Mouse (Mus musculus): ENCODE measurements at regions not wholly inside any gene's neighbourhood (a gene's known extent, or its start where the extent isn't known, plus 50 kb on each side); places are given as distances from the start of the nearest gene placed in this dataset.

- DNase-seq (ENCODE audit: low spot score): no peak
These were observed 175.7 kb downstream of the Slc38a4 start for GRCm38 (mm10) chr15:96880066-96880465.

- no peak for DNase-seq (ENCODE audit: low spot score)
These were observed 177.0 kb downstream of the Slc38a4 start for GRCm38 (mm10) chr15:96878796-96879195.

GRCm38 (mm10) chr15:96877931-96878330, 177.8 kb downstream of the Slc38a4 start:
- no peak for DNase-seq (ENCODE audit: low spot score)

DNA sequence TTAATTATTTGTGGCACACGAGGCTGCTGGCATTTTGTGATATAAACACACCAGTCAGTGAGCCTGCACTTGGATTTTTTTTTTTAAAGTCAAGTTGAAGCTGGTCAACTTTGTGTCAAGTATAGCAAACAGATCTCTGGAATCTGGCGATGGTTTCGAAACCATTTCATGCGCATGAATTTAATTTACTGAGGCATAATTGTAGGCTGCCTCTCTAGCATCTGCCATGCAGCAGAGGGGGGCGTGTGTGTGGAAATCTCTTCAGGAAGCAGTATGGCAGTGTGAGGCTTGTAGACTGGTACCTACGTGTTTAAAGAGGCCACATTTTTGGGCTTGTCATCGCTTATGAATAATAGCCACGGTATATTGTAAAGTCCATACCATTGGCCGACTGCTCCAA, 177.7 kb upstream of the Slc38a2 start:
- no peak for DNase-seq (ENCODE audit: low spot score)

GRCm38 (mm10) chr15:96874145-96874544, 174.6 kb upstream of the Slc38a2 start:
- DNase-seq (ENCODE audit: low spot score): no peak

- no peak for DNase-seq (ENCODE audit: low spot score)
These were observed 174.0 kb upstream of the Slc38a2 start for GRCm38 (mm10) chr15:96873562-96873961.

DNA sequence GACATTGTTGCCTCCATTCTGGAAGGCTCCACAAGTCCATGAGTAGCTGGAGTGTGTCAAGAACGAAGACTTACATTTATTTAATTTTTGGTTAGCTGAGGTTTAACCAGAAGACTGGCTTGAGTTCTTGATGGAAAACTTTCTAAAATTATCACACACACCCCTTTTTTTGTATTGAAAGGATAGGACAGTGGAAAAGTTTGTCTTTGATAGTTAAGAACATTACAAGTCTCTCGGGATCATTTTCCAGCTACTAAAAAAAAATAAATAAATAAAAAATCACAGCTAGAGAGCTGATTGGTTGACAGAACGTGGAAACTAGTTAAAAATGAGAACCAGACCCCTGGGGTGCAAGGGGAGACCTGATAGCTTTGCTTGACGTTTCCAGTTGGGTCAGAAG, 173.6 kb upstream of the Slc38a2 start:
- no peak for DNase-seq (ENCODE audit: low spot score)

GRCm38 (mm10) chr15:96867701-96868100, 168.2 kb upstream of the Slc38a2 start:
- no peak for DNase-seq (ENCODE audit: low spot score)

DNA sequence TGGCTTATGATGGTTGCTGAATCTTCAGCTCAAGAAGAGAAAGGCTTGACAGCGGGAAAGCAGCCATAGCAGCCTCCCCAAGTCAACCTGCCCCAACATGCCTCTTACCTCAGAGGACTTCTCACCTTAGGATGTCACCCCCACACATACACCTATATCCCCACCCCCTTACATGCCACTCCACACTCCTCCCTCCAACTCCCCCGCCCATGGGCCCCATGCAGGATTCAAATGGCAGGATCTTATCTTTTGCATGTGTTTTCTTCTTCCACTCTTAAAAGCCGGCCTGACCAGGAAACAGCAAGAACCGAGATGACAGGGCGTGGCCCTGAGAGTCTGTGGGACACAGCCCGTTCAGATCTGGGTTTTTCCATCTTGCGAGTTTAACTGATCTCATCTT, 166.4 kb upstream of the Slc38a2 start:
- no peak for DNase-seq (ENCODE audit: low spot score)

DNA sequence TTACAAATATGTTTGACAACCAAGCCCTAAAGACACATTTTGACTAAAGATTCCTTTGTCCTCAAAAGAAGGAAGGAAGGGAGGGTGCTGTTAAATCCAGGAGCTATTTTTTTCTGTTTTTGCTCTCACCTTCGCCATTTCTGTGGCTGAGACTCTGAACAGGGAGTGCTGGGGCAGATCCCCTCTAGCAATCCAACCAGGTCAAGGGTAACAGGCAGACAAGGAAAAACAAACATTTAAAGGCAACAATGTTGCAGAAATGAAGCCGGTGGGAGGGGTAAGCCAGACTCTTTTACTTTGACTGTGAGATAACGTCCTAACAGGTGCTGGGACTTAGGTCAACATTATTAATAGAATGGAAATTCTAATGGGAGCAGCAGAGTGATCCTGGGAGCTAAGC, 158.2 kb upstream of the Slc38a2 start:
- no peak for DNase-seq (ENCODE audit: low spot score)

- no peak for DNase-seq (ENCODE audit: low spot score)
These were observed 152.6 kb upstream of the Slc38a2 start for GRCm38 (mm10) chr15:96851970-96852768.

DNA sequence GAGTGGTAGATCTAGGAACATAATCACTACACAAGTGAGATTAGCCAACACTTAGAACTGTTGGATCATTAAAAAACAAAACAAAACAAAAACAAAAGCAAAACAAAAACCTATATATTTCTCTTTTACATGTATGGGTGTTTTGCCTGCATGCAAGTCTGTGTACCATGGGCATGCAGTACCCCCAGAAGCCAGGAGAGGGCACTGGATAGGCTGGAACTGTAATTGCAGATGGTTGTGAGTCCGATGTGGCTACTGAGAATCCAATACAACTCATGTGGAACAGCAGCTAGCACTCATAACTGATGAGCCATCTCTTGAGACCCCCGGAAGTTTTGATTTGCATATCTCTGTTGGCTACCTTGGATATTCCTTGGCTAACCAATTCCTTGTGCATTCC, 148.6 kb upstream of the Slc38a2 start:
- DNase-seq (ENCODE audit: low spot score): no peak

DNA sequence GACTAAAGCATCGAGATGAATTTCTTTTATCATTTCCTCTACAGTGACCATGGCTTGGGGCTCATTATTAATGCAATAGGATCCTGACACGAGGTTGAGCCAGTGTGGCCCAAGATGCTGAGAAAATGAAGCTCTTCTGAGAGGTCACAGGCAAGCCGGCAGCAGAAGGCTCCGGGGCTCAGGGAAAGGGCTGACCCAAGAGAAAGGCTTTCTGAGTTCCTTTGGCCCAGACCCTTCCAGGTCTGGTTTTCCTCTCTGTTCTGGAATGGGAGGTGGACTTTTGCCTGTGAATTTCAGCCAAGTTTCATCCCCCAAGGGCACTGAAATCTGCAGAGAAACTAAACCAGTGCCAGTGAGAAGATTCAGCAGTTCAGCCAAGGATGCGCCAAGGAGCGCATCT, 145.7 kb upstream of the Slc38a2 start:
- no peak for DNase-seq (ENCODE audit: low spot score)

DNA sequence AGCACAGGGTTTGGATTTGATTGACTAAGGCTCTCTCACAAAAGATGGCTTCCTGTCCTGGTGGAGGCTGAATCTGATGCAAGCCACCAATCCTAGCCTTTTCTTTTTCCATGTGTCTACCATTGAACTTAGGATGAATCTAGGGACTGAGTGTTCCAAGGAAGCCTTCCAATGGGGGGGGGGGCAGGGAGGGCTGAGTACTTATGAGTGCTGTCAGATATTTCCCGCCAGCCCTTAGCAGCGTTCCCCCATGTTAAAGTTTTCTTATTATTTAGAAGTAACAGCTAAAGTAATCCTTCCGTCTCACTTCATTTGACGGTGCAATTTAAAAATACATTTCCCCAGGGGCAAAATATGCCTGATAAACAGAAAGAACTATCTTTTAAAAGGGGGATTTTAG, 144.8 kb upstream of the Slc38a2 start:
- DNase-seq (ENCODE audit: low spot score): no peak

DNA sequence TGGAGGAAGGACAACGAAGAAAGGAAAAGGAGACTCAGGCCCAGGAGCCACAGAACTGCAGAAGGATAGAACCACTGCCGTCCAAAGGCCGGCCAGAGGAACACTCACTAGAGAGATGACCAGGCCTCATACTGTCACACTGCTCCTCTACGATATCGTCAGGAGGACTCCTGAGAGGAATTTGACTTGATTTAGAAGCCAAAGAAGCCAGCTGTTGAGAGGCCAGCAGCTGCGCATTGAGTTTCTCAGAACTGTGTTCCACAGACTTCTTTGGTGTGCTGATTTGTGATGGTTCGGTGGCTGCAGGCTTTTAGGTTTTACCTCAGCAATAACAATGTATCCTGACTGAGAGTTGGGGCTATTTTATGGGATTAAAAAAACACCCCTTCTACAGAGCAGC, 144.1 kb upstream of the Slc38a2 start:
- no peak for DNase-seq (ENCODE audit: low spot score)

DNA sequence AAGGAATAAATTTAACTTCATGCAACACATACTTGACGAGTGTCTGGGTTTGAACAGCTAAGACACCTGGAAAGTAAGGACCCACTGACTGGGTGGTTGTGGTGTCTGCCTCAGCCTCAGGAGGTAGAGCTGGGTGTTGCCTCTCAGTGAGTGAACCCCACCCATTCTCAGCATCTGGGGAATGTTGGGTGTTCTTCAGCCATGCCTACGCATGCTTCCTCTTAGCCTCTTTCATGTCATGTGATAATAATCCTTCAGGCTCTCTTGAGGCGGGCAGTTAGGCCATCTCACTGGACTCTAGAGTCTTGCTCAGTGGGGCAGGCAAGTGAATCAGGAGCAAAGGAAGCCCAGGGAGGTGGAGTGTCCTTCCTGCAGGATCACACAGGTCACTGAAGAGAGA, 143.4 kb upstream of the Slc38a2 start:
- DNase-seq (ENCODE audit: low spot score): no peak

- DNase-seq (ENCODE audit: low spot score): no peak
These were observed 137.1 kb upstream of the Slc38a2 start for GRCm38 (mm10) chr15:96836670-96837069.

DNA sequence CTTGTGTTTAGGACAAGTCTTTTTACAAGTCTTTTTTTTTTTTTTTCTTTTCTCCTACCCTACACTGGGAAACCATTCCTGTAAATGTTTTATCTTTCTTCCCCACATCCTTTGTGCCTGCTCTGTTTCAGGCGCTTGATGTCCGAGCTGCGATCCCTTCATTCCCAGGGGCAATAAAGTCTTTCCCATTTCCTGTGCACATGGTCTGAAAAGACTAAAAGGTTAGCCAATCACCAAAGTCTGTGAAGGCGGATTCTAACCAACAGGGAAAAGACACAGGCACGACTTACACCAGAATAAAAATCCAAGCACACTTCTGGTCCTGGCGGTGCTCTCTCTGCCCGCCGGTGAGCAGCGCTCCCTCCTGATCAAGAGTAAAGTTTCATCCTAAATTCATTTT, 135.3 kb upstream of the Slc38a2 start:
- no peak for DNase-seq (ENCODE audit: low spot score)

DNA sequence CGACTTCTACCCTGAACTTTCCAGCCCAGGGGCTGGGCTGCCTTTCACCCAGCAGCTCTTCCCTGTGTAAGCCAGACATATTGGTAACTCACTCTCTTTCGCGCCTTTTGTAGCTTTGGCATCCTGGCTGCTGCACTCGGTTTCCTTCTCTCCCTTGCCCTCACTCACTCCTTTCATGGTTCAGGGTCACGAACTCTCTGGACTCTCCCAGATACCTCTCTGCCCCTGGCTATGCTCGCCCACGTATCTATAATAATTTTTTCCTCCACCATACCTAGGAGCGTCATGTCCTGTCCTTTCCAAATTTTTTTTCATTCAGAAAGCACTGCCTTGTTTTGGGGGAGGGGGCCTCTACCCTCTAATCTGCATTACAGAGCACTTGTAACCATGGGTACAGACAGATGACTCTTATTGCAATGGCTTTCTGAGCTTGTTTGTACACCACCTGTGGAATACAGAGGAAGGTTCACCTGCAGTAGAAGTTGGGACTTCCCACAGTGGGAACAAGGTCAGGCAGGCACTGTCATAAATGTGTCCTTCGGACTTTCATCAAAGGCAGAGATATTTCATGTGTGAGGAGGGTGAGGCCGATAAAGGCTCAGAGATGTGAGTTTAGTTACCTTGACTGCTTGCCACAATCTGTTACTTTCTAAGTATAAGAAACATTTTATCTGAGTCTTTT, 134.8 kb upstream of the Slc38a2 start:
- DNase-seq (ENCODE audit: low spot score): no peak

- DNase-seq (ENCODE audit: low spot score): no peak
These were observed 132.9 kb upstream of the Slc38a2 start for GRCm38 (mm10) chr15:96832389-96832788.

DNA sequence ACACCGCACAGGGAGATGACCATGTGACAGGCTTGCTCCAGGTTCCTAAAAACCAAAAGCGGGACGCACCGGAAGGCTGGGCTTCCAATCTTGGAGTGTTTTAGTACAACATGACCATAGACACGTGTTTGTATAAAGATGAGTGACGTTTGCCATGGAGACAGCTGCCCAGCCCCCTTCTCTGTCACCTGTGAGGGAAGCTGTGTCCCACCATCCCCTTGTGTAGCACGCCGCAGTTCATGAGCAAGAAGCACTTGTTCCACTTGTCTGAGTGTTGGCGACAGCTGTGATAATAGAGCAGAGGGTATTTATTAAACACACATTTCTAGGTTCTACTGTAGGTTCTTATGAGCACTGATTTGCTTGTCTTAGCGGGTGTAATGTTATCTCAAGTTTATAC, 131.7 kb upstream of the Slc38a2 start:
- DNase-seq (ENCODE audit: low spot score): no peak

GRCm38 (mm10) chr15:96830578-96830977, 131.0 kb upstream of the Slc38a2 start:
- DNase-seq (ENCODE audit: low spot score): no peak

- no peak for DNase-seq (ENCODE audit: low spot score)
These were observed 130.4 kb upstream of the Slc38a2 start for GRCm38 (mm10) chr15:96829941-96830340.

GRCm38 (mm10) chr15:96828681-96829080, 129.2 kb upstream of the Slc38a2 start:
- DNase-seq (ENCODE audit: low spot score): no peak

Data from MN1 (cell line).